Mouse (Mus musculus) kidney, postnatal 4 days (tissue): ENCODE measurements around the gene Fam53a.

Experiments
- DNase-seq, 2 experiments: peaks; one replicate each; pipeline ENCODE4 v3.0.0; 2021; ENCODE audit warnings: mixed read lengths in 2 of 2

Gene Fam53a

DNA sequence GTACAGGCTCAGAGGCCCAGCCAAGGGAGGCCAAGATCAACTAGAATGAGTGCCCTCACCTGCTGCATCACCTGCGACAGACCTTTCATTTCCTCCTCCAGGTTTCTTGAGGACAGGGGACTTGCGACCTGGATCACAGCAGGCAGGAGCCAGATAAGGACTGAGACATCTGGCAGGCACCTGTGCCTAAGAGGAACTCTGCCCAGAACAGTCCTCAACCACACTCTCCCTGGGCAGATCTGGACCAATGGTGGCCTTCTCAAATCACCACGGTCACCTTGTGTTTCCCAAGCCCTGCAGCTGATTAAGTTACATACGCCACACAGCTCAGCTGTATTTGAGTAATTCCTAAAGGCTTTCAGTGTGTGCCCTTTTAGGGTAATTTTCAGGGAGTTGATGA lies 1.2 kb upstream of the Fam53a start:
- no peak for DNase-seq

DNA sequence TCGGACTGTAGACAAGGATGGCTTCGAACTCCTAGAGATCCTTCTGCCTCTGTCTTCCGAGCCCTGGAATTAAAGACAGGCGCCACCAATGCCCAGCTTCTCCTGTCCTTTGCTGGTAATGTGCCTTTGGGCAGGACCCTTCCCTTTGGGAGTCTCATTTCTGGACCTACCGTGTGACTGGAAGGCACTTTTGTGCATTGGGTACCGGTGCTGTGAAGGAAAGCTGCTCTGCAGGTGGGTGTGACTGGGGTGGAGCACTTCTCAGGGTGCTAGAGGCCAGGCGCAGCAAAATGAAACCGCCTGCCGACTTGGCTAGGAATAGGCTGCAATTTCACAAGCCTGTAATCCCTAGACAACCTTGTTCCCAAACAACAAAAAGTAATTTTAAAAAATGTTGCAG lies 626 bp upstream of the Fam53a start:
- DNase-seq = peak; percentile 40 to 54

DNA sequence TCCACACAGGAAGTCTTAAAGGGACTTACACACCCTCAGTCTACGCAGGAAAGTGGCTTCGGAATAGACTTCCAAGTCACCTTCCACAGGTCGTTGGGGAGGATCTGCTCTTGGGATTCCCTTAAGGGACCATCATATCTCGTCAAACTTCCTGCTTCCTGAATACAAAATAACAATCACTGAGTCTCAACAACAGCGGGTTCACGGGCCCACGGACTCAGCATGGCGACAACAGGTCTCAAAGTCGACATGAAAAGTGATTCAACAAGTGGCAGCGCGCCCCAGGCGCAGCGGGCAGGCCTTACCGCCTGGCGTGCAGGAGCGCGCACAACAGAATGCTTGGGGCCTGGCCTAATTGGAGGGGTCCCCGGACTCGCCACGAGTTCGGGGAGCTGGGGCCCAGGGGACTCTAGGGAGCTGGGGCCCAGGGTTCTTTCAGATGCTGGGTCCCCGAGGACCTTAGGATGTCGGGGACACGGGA lies 575 bp downstream of the Fam53a start:
- peak; percentile 59 to 74 for DNase-seq

- no peak for DNase-seq
These were observed 1.5 kb downstream of the Fam53a start for GRCm38 (mm10) chr5:33627968-33628367.

GRCm38 (mm10) chr5:33623766-33624165 lies 5.7 kb downstream of the Fam53a start:
- DNase-seq = no peak

DNA sequence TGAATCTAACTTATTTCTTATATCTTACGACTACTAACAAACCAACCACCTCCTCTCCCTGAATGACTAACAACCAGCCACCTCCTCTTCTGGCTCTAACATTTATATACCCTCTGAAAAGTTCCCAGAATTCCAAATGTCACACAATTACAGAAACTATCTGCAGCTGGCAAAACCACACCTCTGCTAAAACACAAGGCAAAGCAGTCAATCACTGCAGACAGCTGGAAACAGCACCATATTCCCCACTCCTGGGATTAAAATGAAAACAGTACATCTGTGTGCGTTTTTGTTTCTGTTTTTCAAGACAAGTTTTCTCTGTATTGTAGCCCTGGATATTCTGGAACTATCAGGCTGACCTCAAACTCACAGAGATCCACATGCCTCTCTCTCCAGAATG lies 6.8 kb downstream of the Fam53a start:
- DNase-seq = no peak

- no peak for DNase-seq
These were observed 15.0 kb downstream of the Fam53a start for GRCm38 (mm10) chr5:33614391-33614790.

GRCm38 (mm10) chr5:33611795-33612194 lies 17.6 kb downstream of the Fam53a start:
- DNase-seq = no peak

DNA sequence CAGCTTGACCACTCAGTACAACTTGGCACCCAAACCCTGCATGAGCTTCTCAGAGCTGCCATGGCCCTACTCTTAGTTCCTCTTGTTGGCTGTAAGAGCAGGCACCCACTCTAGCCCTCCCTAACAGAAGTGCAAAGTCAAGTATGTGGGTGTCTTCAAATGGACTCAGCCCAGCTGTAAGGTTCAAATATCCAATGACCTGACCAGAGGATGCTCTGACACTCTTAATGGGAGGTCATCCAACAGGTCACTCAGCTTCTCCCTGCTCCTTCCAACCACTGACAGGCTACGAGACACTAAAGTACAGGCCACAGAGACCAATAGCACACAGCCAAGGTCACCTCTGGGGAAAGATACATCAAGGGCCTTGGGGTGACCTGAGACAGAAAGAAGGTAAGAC lies 20.2 kb downstream of the Fam53a start:
- no peak for DNase-seq

DNA sequence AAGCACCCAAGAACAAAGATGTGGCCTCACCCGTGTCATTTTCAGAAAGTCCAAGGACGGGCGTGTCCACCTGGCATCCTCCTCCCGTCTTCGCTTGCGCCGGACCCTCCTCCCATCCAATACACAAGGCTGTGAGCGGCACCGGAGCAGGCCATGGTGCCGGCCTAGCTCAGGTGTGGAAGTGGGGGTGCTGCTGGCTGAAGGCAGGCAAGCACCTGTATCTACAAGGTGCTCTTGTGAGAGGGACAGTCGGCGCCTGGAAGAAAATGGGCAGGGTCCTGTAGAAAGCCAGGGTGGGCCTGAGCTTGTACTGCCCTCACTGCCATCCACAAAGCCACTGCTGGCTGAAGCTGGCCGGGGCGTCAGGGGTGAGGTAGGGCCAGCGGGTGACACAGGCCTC lies 22.0 kb downstream of the Fam53a start:
- DNase-seq = no peak

DNA sequence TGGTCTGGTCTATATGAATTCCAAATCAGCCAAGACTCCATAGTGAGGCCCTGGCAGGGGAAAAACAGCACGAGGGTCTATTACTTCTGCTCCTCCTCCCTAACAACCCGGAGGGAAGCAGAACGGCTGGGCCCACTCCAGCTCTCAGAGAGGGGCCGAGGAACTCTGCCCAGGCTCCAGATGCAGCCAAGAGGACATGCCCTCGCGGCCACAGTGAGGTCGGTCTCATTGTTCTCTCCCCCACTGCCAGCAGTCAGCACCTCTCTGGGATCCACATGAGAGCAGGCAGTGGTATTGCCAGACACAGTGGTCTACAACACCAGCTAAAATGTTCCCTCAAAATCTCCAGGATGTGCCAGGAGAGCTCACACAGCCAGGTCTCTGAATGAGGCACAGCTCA lies 22.8 kb downstream of the Fam53a start:
- no peak for DNase-seq

- no peak for DNase-seq
These were observed 24.1 kb downstream of the Fam53a start for GRCm38 (mm10) chr5:33605314-33605713.

- DNase-seq = peak; percentile 28 to 50
These were observed 35.8 kb downstream of the Fam53a start for GRCm38 (mm10) chr5:33593620-33594019.

DNA sequence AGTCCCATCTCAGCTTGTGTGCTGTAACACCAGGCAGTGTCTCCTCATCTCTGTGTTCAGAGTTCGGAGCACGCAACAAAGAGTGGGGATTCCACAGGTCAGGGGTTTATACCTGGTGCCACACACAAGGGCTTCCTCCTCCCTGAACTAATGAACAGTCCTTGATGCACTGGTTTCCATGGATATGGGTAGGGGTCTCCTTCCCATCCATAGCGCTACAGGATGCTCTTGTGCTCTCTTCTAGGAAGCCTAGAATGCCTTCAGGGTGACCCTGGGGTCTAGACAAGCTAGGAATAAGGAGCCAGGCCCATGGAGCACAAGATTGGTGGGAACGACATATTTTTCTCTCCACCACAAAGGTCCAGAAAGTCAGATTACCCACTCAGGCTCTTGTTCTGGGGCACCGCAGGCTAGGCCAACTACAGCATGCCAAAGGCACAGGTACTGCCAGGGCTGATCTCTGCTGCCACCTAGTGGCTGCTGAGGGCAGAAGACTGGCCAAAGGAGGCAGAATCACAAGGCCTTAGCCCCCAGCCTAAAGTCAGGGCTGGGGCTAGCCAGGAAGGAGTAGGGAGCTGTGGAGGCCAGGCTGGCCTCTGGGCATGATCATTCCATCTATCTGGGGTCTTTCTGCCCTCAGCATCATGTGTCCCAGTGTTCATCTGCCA lies 40.1 kb downstream of the Fam53a start:
- DNase-seq = peak; percentile 85 to 86

GRCm38 (mm10) chr5:33588066-33588465 lies 41.4 kb downstream of the Fam53a start:
- no peak for DNase-seq

GRCm38 (mm10) chr5:33587498-33588058 lies 41.9 kb downstream of the Fam53a start:
- DNase-seq = no peak

DNA sequence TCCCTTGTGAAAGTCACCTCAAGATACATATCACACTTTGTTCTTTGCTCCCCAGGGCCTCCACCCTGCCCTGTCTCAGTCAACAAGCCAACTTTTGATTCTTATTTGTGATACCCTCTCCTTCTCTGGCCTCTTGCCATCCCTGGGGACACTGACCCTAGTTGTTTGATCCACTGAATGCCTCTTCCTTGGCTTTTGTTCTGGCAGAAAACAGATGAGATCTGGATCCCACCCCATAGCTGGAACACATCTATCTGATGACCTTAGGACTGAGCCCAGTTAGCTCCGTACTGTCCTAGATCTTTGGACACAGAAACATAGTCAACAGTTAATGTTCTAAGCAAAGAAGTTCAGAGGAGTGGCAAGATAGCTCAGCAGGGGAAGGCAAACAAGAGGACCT lies 49.1 kb downstream of the Fam53a start:
- DNase-seq = no peak

GRCm38 (mm10) chr5:33574207-33574606 lies 55.2 kb downstream of the Fam53a start:
- no peak for DNase-seq

GRCm38 (mm10) chr5:33565886-33566285 lies 63.5 kb downstream of the Fam53a start:
- DNase-seq = no peak

DNA sequence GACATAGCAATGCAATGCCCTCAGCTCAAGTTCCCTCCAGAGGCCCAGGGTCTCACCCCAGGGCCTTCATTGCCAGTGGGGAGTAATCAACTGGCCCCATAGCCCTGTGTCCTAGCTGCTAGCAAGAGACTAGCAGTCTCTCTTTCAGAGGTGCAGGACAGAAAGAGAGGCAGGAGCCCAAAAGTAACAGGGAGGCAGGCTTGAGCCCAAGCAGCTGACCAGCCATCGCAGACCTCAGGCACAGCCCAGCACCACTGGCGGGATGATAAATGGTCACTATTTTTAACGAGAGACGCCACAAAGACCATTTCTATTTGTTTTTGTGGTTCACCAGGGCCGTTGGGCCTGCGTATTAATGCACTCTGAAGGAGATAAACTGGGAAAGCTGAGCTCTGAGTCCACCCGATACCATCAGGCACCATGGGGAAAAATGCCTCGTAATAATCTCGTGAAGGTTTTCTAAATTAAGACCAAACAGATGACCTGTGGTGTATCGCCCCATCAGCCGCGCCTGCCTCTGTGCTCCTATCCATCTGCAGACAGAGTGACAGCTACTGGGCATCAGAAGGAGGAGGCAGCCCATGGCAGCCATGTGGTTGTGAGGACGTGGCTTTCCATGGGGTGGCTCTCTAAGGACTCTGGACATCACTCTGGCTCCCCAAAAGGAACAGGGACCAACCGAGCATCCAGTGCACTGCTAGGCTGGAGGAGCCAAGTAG lies 73.0 kb downstream of the Fam53a start:
- DNase-seq = no peak
